Mouse (Mus musculus) bone marrow macrophage, adult 2 months (primary cell): ENCODE results near the gene BC003965. TPM values are rescaled to one million over a fixed set of nuclear protein-coding genes. Genes with fewer than 3 reads are reported as not detected.

Experiments used
- H3K27ac ChIP-seq: 2 replicates; pipeline ENCODE4 v1.5.1; 2012; ENCODE audit warnings: low read depth, low read length; ENCODE audit not compliant: insufficient read depth
- H3K4me1 ChIP-seq: 2 replicates; pipeline ENCODE4 v1.6.1; 2012; ENCODE audit warnings: low read length; ENCODE audit not compliant: control insufficient read depth, insufficient read depth
- H3K4me3 ChIP-seq: 2 replicates; pipeline ENCODE4 v1.5.1; 2012; ENCODE audit warnings: mild to moderate bottlenecking, low read length, moderate library complexity; ENCODE audit not compliant: insufficient read depth
- CTCF ChIP-seq: IDR thresholded peaks from 2 replicates; pipeline ENCODE4 v1.5.1; 2012; ENCODE audit warnings: low read depth, mild to moderate bottlenecking, low read length, moderate library complexity
- POLR2A ChIP-seq: IDR thresholded peaks from 2 replicates; pipeline ENCODE4 v1.6.1; 2012; ENCODE audit warnings: mild to moderate bottlenecking, low read depth, low read length, borderline replicate concordance
- polyA plus RNA-seq: library from polyadenylated mRNA; stranded (reverse); fragments of >200 nt; gene quantifications from 2 replicates; pipeline ENCODE4 v1.2.4, GENCODE M21; 2012; ENCODE audit not compliant: missing spikeins, insufficient read depth, insufficient read length

Gene BC003965
- polyA plus RNA-seq, 1 experiment = 9.0 TPM

DNA sequence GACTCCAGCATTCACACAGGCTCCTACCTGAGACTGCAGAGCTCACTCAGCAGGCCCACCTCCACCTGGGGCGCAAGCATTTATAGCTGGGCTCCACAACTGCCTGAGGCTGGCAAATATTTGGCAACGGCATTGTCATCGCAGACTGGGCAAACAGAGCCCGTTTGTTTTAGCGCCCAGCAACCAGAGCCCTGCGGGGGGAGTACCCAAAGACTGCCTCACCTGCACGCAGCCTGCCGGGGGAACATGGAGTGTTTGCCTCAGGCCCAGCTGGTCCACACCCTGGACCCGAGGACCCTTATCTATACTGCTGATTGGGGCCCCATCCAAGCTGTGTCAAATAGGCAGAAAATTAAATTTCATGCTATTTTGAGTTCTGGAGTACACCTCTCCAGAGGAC lies 8.9 kb upstream of the BC003965 start, which contains the start of gene Gm38655:
Gene Gm38655 (minus strand): TSS at position 61 of the 400 bp plus-strand sequence.
- TF ChIP-seq CTCF (no peak), POLR2A (no peak)
- no peak within 1 kb of the TSS for H3K4me3 ChIP-seq
- H3K4me1 ChIP-seq = no peaks in the 10 kb centered on the region

DNA sequence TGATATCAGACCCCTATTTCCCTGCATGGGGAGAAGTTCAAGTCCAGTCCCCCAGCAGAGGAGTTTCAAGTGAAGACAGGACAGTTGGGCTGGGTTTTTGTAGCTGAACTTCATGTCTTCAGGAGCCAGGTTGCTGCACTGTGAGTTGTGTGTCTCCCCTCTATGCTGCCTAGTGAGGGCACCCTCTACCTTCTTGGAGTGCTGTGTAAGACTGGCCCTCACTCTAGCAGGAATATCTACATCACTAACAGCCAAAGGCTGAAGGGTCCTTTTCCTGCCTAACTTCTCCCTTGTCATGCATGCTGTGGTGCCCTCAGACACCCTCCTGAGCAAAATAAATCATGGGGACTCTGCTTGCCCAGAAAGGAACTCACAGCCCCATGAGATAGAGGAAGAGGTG lies 1.1 kb upstream of the BC003965 start:
- no peak overlapping the region for H3K27ac ChIP-seq
- H3K4me1 ChIP-seq = peaks cover 10% of the 10 kb centered on the region; the same call in 1 of the 2 replicates
- no peak for TF ChIP-seq CTCF
- no peak for TF ChIP-seq POLR2A
- no peak overlapping the region for H3K4me3 ChIP-seq

More for the DNA sequence above, 8.9 kb upstream of the BC003965 start, which contains the start of gene Gm38655:
- no peak within 1 kb of the TSS for H3K27ac ChIP-seq

DNA sequence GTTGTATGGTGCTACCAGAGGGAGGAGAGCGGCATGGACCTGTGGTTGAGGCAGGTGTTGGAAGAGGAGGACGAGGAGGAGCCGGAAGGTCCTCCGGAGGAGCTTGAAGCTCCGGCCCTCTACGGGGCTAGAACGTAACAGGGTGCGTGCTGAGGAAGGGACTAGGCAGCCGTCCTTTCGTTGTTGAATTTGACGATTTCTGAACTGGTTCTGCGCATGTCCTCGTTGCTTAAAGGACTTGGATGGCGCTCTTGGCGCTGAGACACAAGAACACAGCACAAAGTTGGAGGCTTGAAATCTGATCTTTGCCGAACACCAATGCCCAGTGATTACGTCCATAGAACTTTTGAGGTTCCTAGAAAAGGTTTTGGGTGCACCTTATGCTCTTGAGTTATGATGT lies 607 bp downstream of the BC003965 start:
- Histone ChIP-seq H3K27ac (peak overlapping the region; percentile 18), H3K4me1 (peaks cover 13% of the 10 kb centered on the region; the same call in 1 of the 2 replicates)

DNA sequence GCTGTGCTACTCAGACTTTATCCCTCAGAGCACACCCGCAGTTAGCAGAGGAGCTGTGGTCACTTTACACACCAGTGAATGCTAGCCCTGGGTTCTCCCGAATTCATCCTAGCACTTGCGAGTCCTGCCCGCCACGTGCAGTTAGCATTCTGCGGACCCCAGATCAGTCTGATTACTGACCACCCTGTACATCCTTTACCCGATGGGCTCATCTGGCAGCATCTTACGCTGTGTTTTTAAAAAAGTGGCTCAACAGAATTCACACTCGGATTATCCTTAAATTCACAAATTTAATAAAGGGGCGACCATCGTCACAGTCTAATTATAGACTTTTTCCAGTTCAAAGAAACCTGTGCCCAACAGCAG lies 3.4 kb downstream of the BC003965 start:
- Histone ChIP-seq H3K4me3 (peak overlapping the region; percentile 87), H3K27ac (peak overlapping the region; percentile 29), H3K4me1 (peaks cover 13% of the 10 kb centered on the region; the same call in 1 of the 2 replicates)
- TF ChIP-seq POLR2A (no peak; the same call in 1 of the 2 replicates), CTCF (no peak)

More for the DNA sequence above, 607 bp downstream of the BC003965 start:
- TF ChIP-seq POLR2A = no peak
- TF ChIP-seq CTCF = no peak
- peak overlapping the region; percentile 77 for H3K4me3 ChIP-seq

DNA sequence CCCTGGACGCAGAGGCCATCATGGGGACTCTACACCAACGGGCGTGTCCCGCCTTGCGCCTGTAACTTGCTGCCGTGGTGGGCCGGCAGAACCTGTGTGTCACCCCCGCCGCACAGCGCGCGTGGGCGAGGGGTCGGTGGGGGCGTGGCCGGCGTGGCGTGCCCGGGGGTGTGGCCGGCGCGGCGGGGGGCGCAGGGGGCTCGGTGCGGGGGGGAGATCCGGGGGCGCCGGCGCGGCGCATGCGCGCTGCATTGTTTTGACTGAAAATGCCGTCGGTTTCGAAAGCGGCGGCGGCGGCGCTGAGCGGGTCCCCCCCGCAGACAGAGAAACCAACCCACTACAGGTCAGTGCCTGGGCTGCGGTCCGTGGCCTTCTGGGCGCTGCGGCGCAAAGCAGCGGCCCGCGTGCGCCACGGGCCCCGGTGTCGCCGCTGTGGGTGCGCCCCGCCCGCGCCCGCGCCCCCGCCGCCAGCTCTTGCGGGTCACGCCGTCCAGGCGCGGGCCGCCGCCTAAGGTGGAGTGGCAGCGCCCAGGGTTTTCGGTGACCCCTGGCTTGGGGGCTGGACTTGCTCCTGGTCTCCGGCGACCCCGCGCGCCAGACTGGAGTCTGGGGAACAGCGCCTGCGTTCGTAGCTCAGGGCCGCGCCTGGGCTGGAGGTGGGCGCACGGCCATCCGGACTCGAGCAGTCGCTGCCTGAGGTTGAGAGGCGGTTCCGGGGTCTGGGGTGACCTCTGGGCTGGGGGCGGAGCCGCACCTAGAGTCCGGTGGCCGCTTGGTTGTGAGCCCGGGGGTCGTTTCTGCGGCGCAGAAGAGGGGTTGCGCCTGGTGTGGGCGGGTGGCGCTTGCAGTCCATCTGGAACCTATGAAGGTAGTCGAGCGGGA lies 4.0 kb downstream of the BC003965 start, which contains the start of gene Unkl:
Gene Unkl (plus strand): TSS at position 248 of the 882 bp plus-strand sequence.
- peak within 1 kb of the TSS; percentile 87 for H3K4me3 ChIP-seq
- H3K4me1 ChIP-seq = peaks cover 9% of the 10 kb centered on the region; the same call in 1 of the 2 replicates
- no peak for TF ChIP-seq CTCF
- no peak for TF ChIP-seq POLR2A
- H3K27ac ChIP-seq = peak within 1 kb of the TSS; percentile 34

DNA sequence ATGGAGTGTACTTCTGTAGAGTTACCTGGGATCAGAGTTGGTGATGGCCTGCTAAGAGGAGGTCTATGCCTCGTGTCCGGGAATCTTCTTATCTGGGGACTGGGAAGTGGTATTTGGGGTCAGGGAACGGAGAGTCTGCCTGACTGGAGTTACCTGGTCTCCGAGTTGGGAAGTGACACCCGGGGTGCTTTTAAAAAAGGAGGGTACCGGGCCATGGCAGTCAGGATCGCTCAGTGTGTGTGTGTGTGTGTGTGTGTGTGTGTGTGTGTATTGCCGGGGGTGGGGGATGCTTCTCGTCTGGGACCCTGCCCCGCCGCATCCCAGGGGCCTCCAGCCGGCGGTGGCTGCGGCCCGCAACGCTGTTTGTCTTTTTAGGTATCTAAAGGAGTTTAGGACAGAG lies 4.7 kb downstream of the BC003965 start:
- Histone ChIP-seq H3K4me3 (peak overlapping the region; percentile 87), H3K4me1 (0 out of 2 replicates have a peak, but pooled peaks cover 8% of the 10 kb centered on the region), H3K27ac (no peak overlapping the region)
- TF ChIP-seq CTCF (no peak), POLR2A (no peak)

DNA sequence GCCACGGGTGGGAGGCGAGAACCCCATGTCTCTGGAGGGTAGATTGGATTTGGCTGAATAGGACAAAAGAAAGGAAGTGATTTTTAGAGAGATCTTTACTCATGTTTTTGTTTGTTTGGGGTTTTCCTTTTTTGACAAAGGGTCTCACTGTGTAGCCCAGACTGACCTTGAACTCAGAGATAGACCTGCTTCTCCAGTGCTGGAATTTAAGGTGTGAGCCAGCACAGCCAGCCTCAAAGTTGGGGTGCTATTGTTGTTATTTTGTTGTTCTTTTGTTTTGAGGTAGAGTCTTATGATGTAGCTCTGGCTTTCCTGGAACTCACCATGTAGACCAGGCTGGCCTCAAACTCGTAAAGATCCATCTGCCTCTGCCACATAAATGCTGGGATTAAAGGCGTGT lies 18.0 kb downstream of the BC003965 start:
- Histone ChIP-seq H3K4me3 (no peak overlapping the region), H3K4me1 (no peaks in the 10 kb centered on the region), H3K27ac (no peak overlapping the region)
- no peak for TF ChIP-seq CTCF
- no peak for TF ChIP-seq POLR2A

DNA sequence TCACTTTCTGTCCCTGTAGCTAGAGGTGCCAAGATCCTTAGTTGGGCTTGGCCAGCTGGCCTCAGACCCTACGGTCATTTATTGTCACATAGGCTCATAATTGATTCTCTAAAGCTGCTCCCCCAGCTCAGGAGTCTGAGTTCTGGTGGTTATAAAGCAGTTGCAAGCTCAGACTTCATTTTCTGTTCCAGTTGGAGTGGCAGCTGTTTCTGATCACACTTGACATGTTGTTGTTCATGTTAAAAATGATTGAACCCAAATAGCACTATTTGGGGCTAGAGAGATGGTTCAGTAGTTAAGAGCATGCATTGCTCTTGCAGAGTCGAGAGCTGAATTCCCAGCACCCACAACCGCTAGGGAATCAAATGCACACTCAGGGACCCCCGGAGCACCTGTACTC lies 25.7 kb downstream of the BC003965 start:
- Histone ChIP-seq H3K4me3 (no peak overlapping the region), H3K27ac (no peak overlapping the region), H3K4me1 (no peaks in the 10 kb centered on the region)
- TF ChIP-seq POLR2A (no peak), CTCF (no peak)

DNA sequence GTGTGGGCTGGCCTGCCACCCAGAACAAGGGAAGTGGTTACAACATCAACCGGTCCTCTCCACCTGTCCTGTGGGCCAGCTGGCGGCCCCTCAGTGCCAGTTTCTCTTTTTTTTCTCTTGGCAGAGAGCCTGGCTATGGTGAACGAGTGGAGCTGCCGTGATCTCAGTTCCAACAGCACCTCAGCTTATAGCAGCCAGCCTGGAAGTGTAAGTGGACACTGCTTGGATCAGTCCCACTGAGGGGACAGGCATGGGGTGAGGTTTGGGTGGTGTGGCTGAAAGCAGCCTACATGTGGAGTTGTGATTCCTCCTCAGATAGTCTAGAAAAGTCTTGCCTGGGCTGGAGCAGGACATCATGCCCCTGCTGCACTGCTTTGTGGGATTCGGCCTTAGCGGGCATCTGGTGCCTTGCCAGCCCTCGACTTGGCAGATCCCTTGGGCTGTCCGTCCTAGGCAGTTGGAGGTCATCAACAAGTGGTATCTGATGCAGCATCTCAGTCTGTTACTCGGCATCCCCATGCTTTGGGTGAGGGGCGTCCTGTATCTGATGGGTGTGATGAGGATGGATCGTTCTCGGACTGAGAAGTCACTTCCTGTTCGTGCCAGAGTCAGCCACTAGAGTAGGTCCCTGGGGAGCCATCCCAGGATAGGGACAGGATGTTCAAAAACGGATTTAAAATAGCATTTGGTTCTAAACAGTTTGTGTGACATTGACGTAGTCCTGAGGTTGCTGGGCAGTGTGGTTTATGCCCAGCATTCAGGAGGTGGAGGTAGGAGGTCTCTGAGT lies 26.5 kb downstream of the BC003965 start:
- Histone ChIP-seq H3K4me3 (no peak overlapping the region), H3K27ac (no peak overlapping the region), H3K4me1 (no peaks in the 10 kb centered on the region)
- no peak for TF ChIP-seq CTCF
- TF ChIP-seq POLR2A = no peak
